Mouse (Mus musculus): ENCODE results near the gene Zdhhc11. TPM values are rescaled to one million over a fixed set of nuclear protein-coding genes. Genes with fewer than 3 reads are reported as not detected.
A peak's percentile ranks its signal among the peaks of the same experiment; 100 is the strongest.
"Not testable (repeated sequence)": the region's sequence is repeated elsewhere in the genome, so short reads cannot be mapped to it uniquely, and the experiment has no call there.

Zdhhc11 gene
- polyA plus RNA-seq, 1 experiment from 2014 or later = not detected

GRCm38 (mm10) chr13:74008948-74009718, 45.5 kb downstream of the Zdhhc11 start, which contains the start of gene Tppp:
TSS of gene Tppp (plus strand) at chr13:74009407.
- ATAC-seq = peak; percentile 99
- Histone ChIP-seq H3K27ac (no peak within 1 kb of the TSS), H3K4me1 (replicated peaks) (peaks cover 18% of the 10 kb centered on the region; the same call in 1 of the 2 replicates), H3K4me2 (replicated peaks) (peak within 1 kb of the TSS; percentile 99), H3K9ac (peak within 1 kb of the TSS; percentile 49), H3K4me3 (replicated peaks) (peak within 1 kb of the TSS; percentile 51), H3K9me3 (no peaks in the 10 kb centered on the region), H3K36me3 (no peaks in the 10 kb centered on the region), H3K27me3 (replicated peaks) (peaks cover 22% of the 10 kb centered on the region)
- under 1% methylated on average over 54 of the region's 56 CpGs for WGBS

- H3K9ac ChIP-seq = peak overlapping the region; percentile 44
- no peak overlapping the region for H3K27ac ChIP-seq
- under 1% methylated on average over 53 of the region's 55 CpGs for WGBS
- H3K9me3 ChIP-seq = no peaks in the 10 kb centered on the region
- no peaks in the 10 kb centered on the region for H3K36me3 ChIP-seq
- H3K27me3 ChIP-seq (replicated peaks) = peaks cover 22% of the 10 kb centered on the region
- H3K4me2 ChIP-seq (replicated peaks) = peak overlapping the region; percentile 99
- H3K4me3 ChIP-seq (replicated peaks) = peak overlapping the region; percentile 51
- ATAC-seq = peak; percentile 31
- peaks cover 18% of the 10 kb centered on the region; the same call in 1 of the 2 replicates for H3K4me1 ChIP-seq (replicated peaks)
Observed at GRCm38 (mm10) chr13:74009791-74010614, 46.4 kb downstream of the Zdhhc11 start.

GRCm38 (mm10) chr13:74010678-74011077, 47.0 kb downstream of the Zdhhc11 start:
- Histone ChIP-seq H3K27ac (no peak overlapping the region), H3K27me3 (replicated peaks) (peaks cover 22% of the 10 kb centered on the region), H3K4me1 (replicated peaks) (peaks cover 18% of the 10 kb centered on the region; the same call in 1 of the 2 replicates), H3K36me3 (no peaks in the 10 kb centered on the region), H3K9me3 (no peaks in the 10 kb centered on the region), H3K4me3 (replicated peaks) (peak overlapping the region; percentile 51), H3K4me2 (replicated peaks) (peak overlapping the region; percentile 99), H3K9ac (no peak overlapping the region)
- 14% methylated on average over 3 of the region's 3 CpGs for WGBS
- no peak for ATAC-seq

- Histone ChIP-seq H3K9ac (no peak overlapping the region), H3K36me3 (no peaks in the 10 kb centered on the region), H3K27me3 (replicated peaks) (peaks cover 4% of the 10 kb centered on the region; the same call in 1 of the 2 replicates), H3K4me2 (replicated peaks) (no peak overlapping the region), H3K4me1 (replicated peaks) (no peaks in the 10 kb centered on the region), H3K27ac (no peak overlapping the region), H3K4me3 (replicated peaks) (no peak overlapping the region), H3K9me3 (no peaks in the 10 kb centered on the region)
- ATAC-seq = no peak
- 73% methylated on average over 4 of the region's 4 CpGs for WGBS
Observed at GRCm38 (mm10) chr13:74015908-74016307, 52.3 kb downstream of the Zdhhc11 start.

- no peak for ATAC-seq
- no peaks in the 10 kb centered on the region for H3K36me3 ChIP-seq
- H3K4me3 ChIP-seq (replicated peaks) = no peak overlapping the region
- H3K4me2 ChIP-seq (replicated peaks) = no peak overlapping the region
- H3K9ac ChIP-seq = no peak overlapping the region
- H3K27ac ChIP-seq = no peak overlapping the region
- no peaks in the 10 kb centered on the region for H3K4me1 ChIP-seq (replicated peaks)
- no peaks in the 10 kb centered on the region for H3K9me3 ChIP-seq
- 76% methylated on average over 4 of the region's 4 CpGs for WGBS
- H3K27me3 ChIP-seq (replicated peaks) = no peaks in the 10 kb centered on the region
Observed at GRCm38 (mm10) chr13:74017426-74017825, 53.8 kb downstream of the Zdhhc11 start.

- not testable (repeated sequence) for H3K4me3 ChIP-seq (replicated peaks); H3K9ac ChIP-seq; H3K9me3 ChIP-seq; ATAC-seq; H3K4me2 ChIP-seq (replicated peaks); H3K27ac ChIP-seq; H3K4me1 ChIP-seq (replicated peaks); H3K36me3 ChIP-seq; H3K27me3 ChIP-seq (replicated peaks)
- 86% methylated on average over 8 of the region's 8 CpGs for WGBS
Observed at GRCm38 (mm10) chr13:74019006-74019405, 55.4 kb downstream of the Zdhhc11 start.

GRCm38 (mm10) chr13:74025151-74026081, 61.8 kb downstream of the Zdhhc11 start:
- 56% methylated on average over 4 of the region's 4 CpGs for WGBS
- H3K9me3 ChIP-seq = no peaks in the 10 kb centered on the region
- no peak overlapping the region for H3K9ac ChIP-seq

GRCm38 (mm10) chr13:74026215-74026614, 62.6 kb downstream of the Zdhhc11 start:
- ATAC-seq = peak; percentile 77
- no peak overlapping the region for H3K27ac ChIP-seq
- no peaks in the 10 kb centered on the region for H3K27me3 ChIP-seq (replicated peaks)
- H3K9me3 ChIP-seq = no peaks in the 10 kb centered on the region
- no peak overlapping the region for H3K4me3 ChIP-seq (replicated peaks)
- H3K36me3 ChIP-seq = no peaks in the 10 kb centered on the region
- peaks cover 3% of the 10 kb centered on the region; the same call in 1 of the 2 replicates for H3K4me1 ChIP-seq (replicated peaks)
- H3K4me2 ChIP-seq (replicated peaks) = no peak overlapping the region
- 15% methylated on average over 2 of the region's 2 CpGs for WGBS
- H3K9ac ChIP-seq = no peak overlapping the region

More at GRCm38 (mm10) chr13:74025151-74026081, 61.8 kb downstream of the Zdhhc11 start:
- Histone ChIP-seq H3K27me3 (replicated peaks) (no peaks in the 10 kb centered on the region), H3K4me3 (replicated peaks) (no peak overlapping the region), H3K36me3 (no peaks in the 10 kb centered on the region), H3K27ac (no peak overlapping the region), H3K4me1 (replicated peaks) (peaks cover 3% of the 10 kb centered on the region; the same call in 1 of the 2 replicates), H3K4me2 (replicated peaks) (no peak overlapping the region)
- ATAC-seq = peak; percentile 44

GRCm38 (mm10) chr13:74028116-74028515, 64.5 kb downstream of the Zdhhc11 start:
- 54% methylated on average over 2 of the region's 2 CpGs for WGBS
- Histone ChIP-seq H3K36me3 (no peaks in the 10 kb centered on the region), H3K27ac (no peak overlapping the region), H3K27me3 (replicated peaks) (no peaks in the 10 kb centered on the region), H3K9me3 (no peaks in the 10 kb centered on the region), H3K4me2 (replicated peaks) (no peak overlapping the region), H3K4me1 (replicated peaks) (peaks cover 3% of the 10 kb centered on the region; the same call in 1 of the 2 replicates), H3K4me3 (replicated peaks) (no peak overlapping the region), H3K9ac (no peak overlapping the region)
- ATAC-seq = no peak

GRCm38 (mm10) chr13:74029013-74029412, 65.4 kb downstream of the Zdhhc11 start:
- no peak overlapping the region for H3K4me3 ChIP-seq (replicated peaks)

GRCm38 (mm10) chr13:74030691-74031090, 67.0 kb downstream of the Zdhhc11 start:
- H3K36me3 ChIP-seq = no peaks in the 10 kb centered on the region
- 85% methylated on average over 7 of the region's 7 CpGs for WGBS
- no peak for ATAC-seq
- H3K27ac ChIP-seq = no peak overlapping the region
- no peaks in the 10 kb centered on the region for H3K9me3 ChIP-seq
- H3K4me3 ChIP-seq (replicated peaks) = no peak overlapping the region
- no peaks in the 10 kb centered on the region for H3K27me3 ChIP-seq (replicated peaks)
- no peak overlapping the region for H3K4me2 ChIP-seq (replicated peaks)
- H3K9ac ChIP-seq = no peak overlapping the region
- H3K4me1 ChIP-seq (replicated peaks) = no peaks in the 10 kb centered on the region

More at GRCm38 (mm10) chr13:74029013-74029412, 65.4 kb downstream of the Zdhhc11 start:
- ATAC-seq = no peak
- peaks cover 3% of the 10 kb centered on the region; the same call in 1 of the 2 replicates for H3K4me1 ChIP-seq (replicated peaks)
- no peaks in the 10 kb centered on the region for H3K27me3 ChIP-seq (replicated peaks)
- H3K4me2 ChIP-seq (replicated peaks) = no peak overlapping the region
- no peaks in the 10 kb centered on the region for H3K36me3 ChIP-seq
- 79% methylated on average over 2 of the region's 2 CpGs for WGBS
- no peaks in the 10 kb centered on the region for H3K9me3 ChIP-seq
- H3K27ac ChIP-seq = no peak overlapping the region
- no peak overlapping the region for H3K9ac ChIP-seq

Data from intestine, embryonic 15.5 days (tissue).